Mouse (Mus musculus) liver, embryonic 12.5 days (tissue): ENCODE data around the gene Arpc5l. TPM values are rescaled to one million over a fixed set of nuclear protein-coding genes. Genes with fewer than 3 reads are reported as not detected.

Experiments used
- ATAC-seq: fragments of 200-750 bp; cut with Nextera tagmentation; 2 replicates; pipeline ENCODE4 v1.8.0; 2017; ENCODE audit warnings: moderate number of reproducible peaks, mild to moderate bottlenecking, moderate library complexity
- H3K27ac ChIP-seq: fragments of 300-500 bp; sonication (generic); 2 replicates; pipeline ENCODE4 v1.5.1; 2016; ENCODE audit warnings: mild to moderate bottlenecking
- H3K27me3 ChIP-seq: fragments of 300-500 bp; sonication (generic); replicated peaks from 2 replicates; pipeline ENCODE4 v1.6.1; 2016; ENCODE audit warnings: mild to moderate bottlenecking, moderate library complexity
- H3K36me3 ChIP-seq: fragments of 300-500 bp; sonication (generic); 2 replicates; pipeline ENCODE4 v1.6.1; 2016; ENCODE audit warnings: mild to moderate bottlenecking, moderate library complexity
- H3K4me1 ChIP-seq: fragments of 300-500 bp; sonication (generic); 2 replicates; pipeline ENCODE4 v1.6.1; 2016
- H3K4me2 ChIP-seq: fragments of 300-500 bp; sonication (generic); 2 replicates; pipeline ENCODE4 v1.6.1; 2016; ENCODE audit warnings: mild to moderate bottlenecking, moderate library complexity
- H3K4me3 ChIP-seq: fragments of 300-500 bp; sonication (generic); 2 replicates; pipeline ENCODE4 v1.5.1; 2016; ENCODE audit warnings: mild to moderate bottlenecking, moderate library complexity
- H3K9ac ChIP-seq: fragments of 300-500 bp; sonication (generic); 2 replicates; pipeline ENCODE4 v1.6.1; 2016; ENCODE audit warnings: mild to moderate bottlenecking, moderate library complexity
- H3K9me3 ChIP-seq: fragments of 300-500 bp; sonication (generic); replicated peaks from 2 replicates; pipeline ENCODE4 v1.6.1; 2016; ENCODE audit warnings: mild to moderate bottlenecking, moderate library complexity
- WGBS: fragments of 180-500 bp; shearing (Covaris S2); methylation state at CpG from one replicate; pipeline ENCODE4 v1.1.7; 2016; ENCODE audit not compliant: insufficient replicate concordance; 5-methylcytosine and 5-hydroxymethylcytosine counted together
- polyA plus RNA-seq: library from polyadenylated mRNA; unstranded; fragments of >200 nt; fragmentation: Nextera tagmentation; extraction: Ambion mirVana; gene quantifications from 2 replicates; pipeline ENCODE4 v1.2.1, GENCODE M21; 2016

Gene Arpc5l
- polyA plus RNA-seq, 1 experiment from 2014 or later = 84.9 TPM

GRCm38 (mm10) chr2:39012768-39013279 is 7.7 kb downstream of the Arpc5l start:
- ATAC-seq = no peak
- H3K27ac ChIP-seq = no peak overlapping the region
- no peak overlapping the region for H3K4me2 ChIP-seq
- 78% methylated on average over 7 of the region's 7 CpGs for WGBS
- H3K4me3 ChIP-seq = no peak overlapping the region
- H3K27me3 ChIP-seq = no peaks in the 10 kb centered on the region
- peaks cover 42% of the 10 kb centered on the region for H3K4me1 ChIP-seq
- peaks cover 66% of the 10 kb centered on the region for H3K36me3 ChIP-seq
- no peaks in the 10 kb centered on the region for H3K9me3 ChIP-seq
- no peak overlapping the region for H3K9ac ChIP-seq

- Histone ChIP-seq H3K4me1 (peaks cover 14% of the 10 kb centered on the region), H3K27me3 (no peaks in the 10 kb centered on the region), H3K9ac (no peak overlapping the region), H3K36me3 (peaks cover 94% of the 10 kb centered on the region), H3K27ac (no peak overlapping the region), H3K4me2 (no peak overlapping the region), H3K9me3 (no peaks in the 10 kb centered on the region), H3K4me3 (no peak overlapping the region)
- 58% methylated on average over 3 of the region's 3 CpGs for WGBS
- ATAC-seq = no peak
Observed at GRCm38 (mm10) chr2:39016581-39016980, 11.4 kb downstream of the Arpc5l start.

- Histone ChIP-seq H3K9ac (no peak overlapping the region), H3K4me1 (no peaks in the 10 kb centered on the region), H3K27me3 (no peaks in the 10 kb centered on the region), H3K36me3 (peaks cover 95% of the 10 kb centered on the region), H3K27ac (no peak overlapping the region), H3K9me3 (no peaks in the 10 kb centered on the region), H3K4me3 (no peak overlapping the region), H3K4me2 (no peak overlapping the region)
- ATAC-seq = no peak
- WGBS = 76% methylated on average over 1 of the region's 1 CpGs
Observed at GRCm38 (mm10) chr2:39020004-39020403, 14.9 kb downstream of the Arpc5l start.

GRCm38 (mm10) chr2:39031611-39032010 is 26.5 kb downstream of the Arpc5l start:
- no peak overlapping the region for H3K4me2 ChIP-seq
- H3K36me3 ChIP-seq = peaks cover 87% of the 10 kb centered on the region

GRCm38 (mm10) chr2:39040215-39040614 is 35.1 kb downstream of the Arpc5l start:
- WGBS = 70% methylated on average over 1 of the region's 1 CpGs
- no peak overlapping the region for H3K4me3 ChIP-seq
- no peaks in the 10 kb centered on the region for H3K4me1 ChIP-seq
- no peaks in the 10 kb centered on the region for H3K9me3 ChIP-seq
- peaks cover 82% of the 10 kb centered on the region for H3K36me3 ChIP-seq
- H3K4me2 ChIP-seq = no peak overlapping the region
- H3K27me3 ChIP-seq = no peaks in the 10 kb centered on the region
- no peak for ATAC-seq
- no peak overlapping the region for H3K9ac ChIP-seq
- H3K27ac ChIP-seq = no peak overlapping the region

More at GRCm38 (mm10) chr2:39031611-39032010, 26.5 kb downstream of the Arpc5l start:
- Histone ChIP-seq H3K9me3 (no peaks in the 10 kb centered on the region), H3K27me3 (no peaks in the 10 kb centered on the region), H3K9ac (no peak overlapping the region), H3K4me3 (no peak overlapping the region), H3K27ac (no peak overlapping the region), H3K4me1 (peaks cover 6% of the 10 kb centered on the region; the same call in 1 of the 2 replicates)
- WGBS = 85% methylated on average over 1 of the region's 1 CpGs
- no peak for ATAC-seq

DNA sequence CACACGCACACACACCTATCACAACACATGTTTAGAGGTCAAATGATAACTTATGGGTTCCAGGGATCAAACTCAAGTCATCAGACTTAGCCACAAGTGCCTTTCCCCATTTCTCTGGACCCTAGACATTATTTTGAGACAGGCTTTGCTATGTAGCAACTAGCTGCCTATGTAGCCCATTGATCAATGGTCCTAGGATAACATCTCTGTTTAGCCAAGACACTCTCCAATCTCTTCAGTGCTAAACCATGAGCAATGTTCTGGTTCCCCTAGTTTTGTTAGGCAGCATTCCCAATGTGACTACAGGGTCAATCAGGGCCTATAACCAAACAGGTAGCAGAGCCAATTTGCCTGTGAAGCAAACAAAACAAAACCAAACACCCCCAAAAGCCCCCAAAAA is 43.4 kb downstream of the Arpc5l start:
- no peak for ATAC-seq
- no peaks in the 10 kb centered on the region for H3K4me1 ChIP-seq
- H3K27me3 ChIP-seq = no peaks in the 10 kb centered on the region
- H3K9me3 ChIP-seq = no peaks in the 10 kb centered on the region
- no peak overlapping the region for H3K9ac ChIP-seq
- no peak overlapping the region for H3K4me3 ChIP-seq
- WGBS = 85% methylated on average over 1 of the region's 1 CpGs
- H3K27ac ChIP-seq = no peak overlapping the region
- H3K4me2 ChIP-seq = no peak overlapping the region
- peaks cover 90% of the 10 kb centered on the region for H3K36me3 ChIP-seq

GRCm38 (mm10) chr2:39064687-39065399 is 59.7 kb downstream of the Arpc5l start:
- peak overlapping the region; percentile 94 for H3K27ac ChIP-seq
- H3K36me3 ChIP-seq = peaks cover 32% of the 10 kb centered on the region
- 3% methylated on average over 25 of the region's 25 CpGs for WGBS
- peak overlapping the region; percentile 95 for H3K4me3 ChIP-seq
- peak overlapping the region; percentile 97 for H3K9ac ChIP-seq
- H3K4me2 ChIP-seq = peak overlapping the region; percentile 89
- no peaks in the 10 kb centered on the region for H3K27me3 ChIP-seq
- H3K9me3 ChIP-seq = no peaks in the 10 kb centered on the region
- H3K4me1 ChIP-seq = peaks cover 12% of the 10 kb centered on the region
- peak; percentile 85 for ATAC-seq

Other genes with a start within 250 kb of the Arpc5l start
- gene Nr6a1, start 77.7 kb upstream of the Arpc5l start, polyA plus RNA-seq = 2.1 and 2.4 TPM in 2 replicates
- 0.12 and 0.13 TPM in 2 replicates for gene Olfml2a, start 73.4 kb upstream of the Arpc5l start, polyA plus RNA-seq
- 0.89 and 1.3 TPM in 2 replicates for gene Wdr38, start 7.9 kb upstream of the Arpc5l start, polyA plus RNA-seq
- gene Rpl35, start 276 bp downstream of the Arpc5l start, polyA plus RNA-seq = 995 and 1,050 TPM in 2 replicates
- gene Golga1, start 60.2 kb downstream of the Arpc5l start, polyA plus RNA-seq = 12.1 and 15.9 TPM in 2 replicates
- 3.2 and 4.1 TPM in 2 replicates for gene Scai, start 185.4 kb downstream of the Arpc5l start, polyA plus RNA-seq
- gene Ppp6c, start 221.1 kb downstream of the Arpc5l start, polyA plus RNA-seq = 61.2 and 63.4 TPM in 2 replicates